Mouse (Mus musculus): ENCODE measurements around the gene Mob2. TPM values are rescaled to one million over a fixed set of nuclear protein-coding genes. Genes with fewer than 3 reads are reported as not detected.

Mob2 gene
- total RNA-seq, 2 experiments from 2014 or later = 26.4 to 31.7 TPM

DNA sequence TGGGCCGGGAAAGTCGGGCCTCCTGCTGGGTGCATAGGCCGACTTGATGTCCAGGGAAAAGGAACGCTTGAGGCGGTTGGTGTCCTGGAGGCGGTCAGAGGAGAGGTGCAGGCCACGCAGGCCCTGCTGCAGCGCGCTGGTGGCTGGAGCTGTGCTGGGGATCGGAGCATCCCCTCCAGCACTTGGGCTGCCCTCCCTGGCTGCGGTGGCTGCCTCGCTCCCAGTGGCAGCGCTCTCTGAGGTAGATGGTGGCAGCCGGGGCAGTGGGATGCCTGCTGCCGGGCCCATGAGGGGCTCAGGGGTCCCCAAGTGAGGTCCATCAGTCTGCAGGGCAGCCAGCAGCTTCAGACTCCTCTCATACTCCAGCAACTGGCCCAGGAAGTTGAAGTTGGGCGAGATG lies 21.7 kb upstream of the Mob2 start:
- DNase-seq (ENCODE audit: low spot score in 2 of 2) = peak in 1 of 2 experiments; percentile 6
- intact Hi-C loops (cut with DNase I) = no loop called here

DNA sequence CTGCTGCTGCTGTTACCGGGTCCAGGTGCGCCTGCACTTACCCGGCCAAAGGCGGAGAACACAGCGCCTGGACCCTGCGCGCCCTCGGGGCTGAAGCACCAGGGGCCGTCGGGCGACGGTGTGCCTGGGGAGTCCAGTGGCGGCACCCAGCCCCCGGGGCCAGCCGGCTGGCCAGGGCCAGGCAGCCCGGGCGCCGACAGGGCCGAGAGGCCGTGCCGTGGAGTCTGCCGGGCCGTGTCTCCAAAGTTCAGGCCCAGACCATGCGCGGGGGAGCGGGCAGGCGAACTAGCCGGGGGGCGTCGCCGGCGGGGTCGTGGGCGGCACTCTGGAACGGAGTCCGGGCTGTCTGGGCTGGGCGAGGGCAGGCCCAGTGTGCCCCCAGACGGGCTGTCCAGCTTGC lies 21.3 kb upstream of the Mob2 start:
- DNase-seq (ENCODE audit: low spot score in 2 of 2) = no peak
- intact Hi-C loops (cut with DNase I) = no loop called here

DNA sequence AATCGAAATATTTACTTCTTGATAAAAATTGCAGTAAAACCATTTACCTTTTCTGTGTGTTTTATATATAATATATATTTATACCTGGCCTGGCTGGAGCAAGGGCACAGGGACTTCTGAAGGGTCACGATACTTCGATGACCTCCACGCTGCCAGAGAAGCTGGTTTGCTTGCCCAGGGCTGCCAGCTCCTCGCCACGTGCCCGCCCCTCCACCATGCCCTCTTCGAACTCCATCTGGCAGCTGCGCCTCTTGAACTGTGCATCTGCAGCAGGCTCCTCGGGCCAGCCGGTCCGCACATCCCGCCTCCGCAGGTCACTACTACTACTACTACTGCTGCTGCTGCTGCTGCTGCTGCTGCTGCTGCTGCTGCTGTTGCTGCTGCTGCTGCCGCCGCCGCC lies 20.9 kb upstream of the Mob2 start:
- peak in 1 of 2 experiments; percentile 4 for DNase-seq (ENCODE audit: low spot score in 2 of 2)
- intact Hi-C loops (cut with DNase I) = no loop called here

DNA sequence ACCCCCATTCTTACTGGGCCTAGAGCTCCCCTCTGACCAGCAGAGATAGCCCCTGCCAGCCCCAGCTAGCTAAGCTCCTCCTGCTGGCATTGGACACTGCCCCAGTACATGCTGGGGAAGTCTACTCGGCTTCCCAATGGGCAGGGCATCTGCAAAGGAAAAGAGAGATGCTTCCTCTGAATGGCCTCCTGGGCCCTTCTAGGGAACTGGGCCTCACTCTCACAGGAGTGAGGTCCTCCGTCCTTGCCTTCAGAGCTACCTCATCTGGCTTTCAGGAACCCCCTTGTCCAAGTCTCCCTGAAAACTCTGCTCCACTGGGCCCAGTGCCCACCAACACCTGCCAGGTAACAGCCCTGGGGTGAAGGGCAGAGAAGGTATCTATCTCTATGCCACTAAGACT lies 20.0 kb upstream of the Mob2 start:
- DNase-seq (ENCODE audit: low spot score in 2 of 2) = no peak
- intact Hi-C loops (cut with DNase I) = no loop called here

DNA sequence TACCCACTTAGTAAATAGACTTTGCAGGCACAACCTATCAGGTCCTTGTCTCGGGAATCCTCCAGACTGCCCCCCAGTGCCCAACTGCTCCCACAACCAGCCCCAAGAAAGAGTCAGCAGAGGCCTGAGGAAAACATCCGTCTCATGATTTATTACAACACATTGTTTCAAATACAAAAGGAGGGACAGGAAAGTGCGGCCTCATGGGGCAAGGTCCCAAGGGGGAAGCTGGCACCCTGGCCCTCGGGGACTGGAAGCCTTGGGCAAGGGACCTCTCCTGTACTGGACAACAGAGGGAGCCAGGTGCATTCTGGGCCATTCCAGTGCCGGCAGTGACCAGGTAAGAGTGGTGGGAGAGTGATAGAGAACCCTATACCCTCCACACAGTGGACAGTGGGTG lies 18.5 kb upstream of the Mob2 start:
- no peak for DNase-seq (ENCODE audit: low spot score in 2 of 2)
- intact Hi-C loops (cut with DNase I) = no loop called here

DNA sequence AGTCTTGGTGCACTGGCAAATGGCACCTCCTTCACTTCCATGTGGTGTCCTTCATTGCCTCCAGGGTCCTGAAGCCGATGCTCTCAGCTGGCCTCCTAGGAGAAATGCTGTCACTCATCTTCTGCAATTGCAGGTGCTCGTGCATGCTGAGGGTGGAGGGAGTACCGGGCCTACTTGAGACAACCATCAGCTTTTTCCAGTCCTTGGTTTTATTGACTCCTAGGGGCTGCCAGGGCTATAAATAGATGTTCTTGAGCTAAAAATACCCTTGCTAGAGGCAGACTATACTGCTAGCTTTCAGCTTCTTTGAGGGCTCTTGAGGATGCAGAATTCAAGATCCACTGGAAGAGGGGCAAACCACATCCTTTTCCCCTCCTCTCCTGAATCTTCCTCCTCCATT lies 16.3 kb upstream of the Mob2 start:
- intact Hi-C loops (cut with DNase I) = no loop called here
- peak in 1 of 2 experiments; percentile 83 for DNase-seq (ENCODE audit: low spot score in 2 of 2)

DNA sequence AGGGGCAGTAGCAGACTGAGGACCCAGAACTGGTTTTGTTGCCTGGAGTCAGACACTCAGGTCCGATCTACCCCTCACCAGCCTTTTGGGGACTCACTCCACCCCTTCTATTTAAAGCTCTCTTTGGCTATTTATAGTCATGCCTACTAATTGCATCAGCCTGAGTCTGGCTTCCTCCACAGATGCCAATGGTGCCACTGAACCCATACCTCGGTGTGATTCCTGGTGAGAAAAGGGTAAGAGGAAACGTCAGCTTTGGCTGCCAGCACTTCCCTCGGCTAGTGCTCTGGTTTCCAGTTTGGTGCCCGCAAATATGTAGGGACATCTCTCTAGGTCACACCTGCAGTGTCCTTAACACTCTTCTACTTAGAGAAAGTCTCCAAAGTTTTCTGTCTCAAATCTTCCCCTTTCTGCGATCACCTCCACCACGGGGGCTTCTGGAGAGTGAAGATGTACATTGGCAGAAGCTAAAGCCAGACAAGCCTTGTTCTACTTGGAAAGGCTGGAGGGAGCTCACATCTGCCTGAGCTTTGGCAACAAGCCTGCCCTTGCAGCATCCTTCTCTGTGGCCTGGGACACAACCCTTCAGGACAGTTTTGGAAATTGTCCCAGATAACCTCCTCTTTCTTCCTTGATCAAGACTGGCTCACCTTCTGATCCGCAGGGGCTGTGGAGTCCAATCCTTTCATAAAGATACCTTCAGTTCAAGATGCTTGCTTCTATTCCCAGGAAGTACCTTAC lies 13.5 kb upstream of the Mob2 start:
- DNase-seq (ENCODE audit: low spot score in 2 of 2) = no peak
- intact Hi-C loops (cut with DNase I) = loop anchor here (2.0 kb wide), 1 partner anchor 22 kb away; no protein-coding TSS in a partner anchor

DNA sequence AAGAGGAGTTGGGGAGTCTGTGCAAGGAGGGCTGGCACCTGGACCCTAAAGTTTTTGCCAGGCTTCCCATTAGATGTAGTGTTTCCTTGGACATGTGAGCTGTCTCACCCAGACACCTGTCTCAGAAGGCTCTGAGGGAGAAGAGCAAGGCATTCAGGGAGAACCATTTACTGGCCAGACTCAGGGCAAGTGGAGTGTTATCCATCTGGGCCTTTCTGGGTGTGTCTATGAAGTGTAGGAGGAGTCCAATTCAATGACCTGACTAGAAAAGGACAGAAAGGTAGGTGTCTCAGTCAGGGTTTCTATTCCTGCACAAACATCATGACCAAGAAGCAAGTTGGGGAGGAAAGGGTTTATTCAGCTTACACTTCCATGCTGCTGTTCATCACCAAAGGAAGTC lies 10.9 kb upstream of the Mob2 start:
- no peak for DNase-seq (ENCODE audit: low spot score in 2 of 2)
- intact Hi-C loops (cut with DNase I) = no loop called here

DNA sequence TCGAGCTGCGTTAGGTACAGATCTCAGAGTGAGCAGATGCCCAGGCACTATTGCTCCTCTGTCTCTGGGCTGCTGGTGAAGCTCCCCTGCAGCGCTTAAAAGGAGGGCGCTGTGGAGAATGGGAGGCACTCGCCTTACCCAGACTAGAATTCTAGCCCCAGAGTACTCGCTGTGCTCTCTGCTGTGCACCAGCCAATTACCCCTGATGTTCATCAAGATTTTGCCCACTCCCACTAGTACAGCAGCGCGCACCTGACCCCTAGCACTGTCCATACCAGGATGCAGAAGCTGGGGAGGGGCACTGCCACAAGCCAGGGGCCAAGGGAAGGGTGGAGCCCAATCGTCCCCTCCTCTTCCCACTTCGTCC lies 10.3 kb upstream of the Mob2 start:
- DNase-seq (ENCODE audit: low spot score in 2 of 2) = no peak
- intact Hi-C loops (cut with DNase I) = no loop called here

DNA sequence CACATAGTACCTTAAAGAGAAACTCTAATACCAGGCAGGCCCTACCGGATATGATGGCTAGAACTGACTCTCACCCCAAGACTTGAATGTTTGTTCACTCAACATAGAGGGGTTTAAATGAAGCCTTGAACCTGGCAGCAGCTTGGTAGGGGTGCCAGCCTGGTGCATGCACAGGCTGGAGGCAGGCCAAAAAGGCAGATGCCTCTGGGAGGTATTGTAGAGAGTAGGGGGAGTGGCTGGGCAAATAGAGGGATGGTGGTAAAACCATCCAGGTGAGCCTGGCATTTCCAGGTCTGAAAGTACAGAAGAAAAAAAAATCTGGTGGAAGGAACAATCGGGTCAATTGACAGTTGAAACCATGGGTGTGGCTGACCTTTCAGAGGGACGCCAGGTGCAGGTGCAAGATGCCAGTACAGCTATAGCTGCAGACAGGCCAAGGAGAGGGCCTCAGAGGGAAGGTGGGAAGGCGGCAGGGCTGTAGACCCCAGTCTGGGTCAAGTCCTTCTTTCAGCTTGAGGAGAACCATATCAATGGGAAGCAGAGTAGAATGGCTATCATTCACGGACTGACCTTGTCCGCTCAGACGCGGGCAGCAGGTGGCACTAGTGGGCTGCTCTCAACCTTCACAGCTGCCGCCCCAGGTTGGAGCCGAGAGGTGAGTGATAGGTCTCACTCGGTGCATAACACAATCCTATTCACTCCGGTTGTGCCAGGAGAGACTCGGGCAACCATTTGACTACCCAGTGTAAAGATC lies 9.8 kb upstream of the Mob2 start:
- intact Hi-C loops (cut with DNase I) = no loop called here

DNA sequence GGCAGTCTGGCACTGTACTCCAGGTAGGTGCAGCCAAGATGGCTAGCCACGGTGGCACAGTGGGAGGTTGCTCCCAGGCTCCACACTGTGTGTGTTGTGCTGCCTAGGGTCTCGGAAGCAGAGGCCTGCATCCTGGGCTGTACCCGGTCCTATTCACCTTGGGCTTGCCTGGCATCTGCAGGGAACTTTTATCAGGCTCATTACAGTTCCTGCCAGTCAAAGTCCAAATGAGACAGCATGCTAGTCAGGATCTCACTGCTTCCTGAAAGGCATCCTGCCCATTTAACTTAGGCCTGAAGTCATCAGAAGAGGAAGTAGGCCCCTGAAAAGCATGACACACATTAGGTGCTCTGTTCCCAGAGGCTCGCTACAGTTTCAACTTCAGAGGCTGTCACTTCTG lies 7.6 kb upstream of the Mob2 start:
- intact Hi-C loops (cut with DNase I) = loop anchor here (10.0 kb wide), 1 partner anchor 216 kb away; no protein-coding TSS in a partner anchor
- DNase-seq (ENCODE audit: low spot score in 2 of 2) = no peak

More for the DNA sequence above, 9.8 kb upstream of the Mob2 start:
- DNase-seq (ENCODE audit: low spot score in 2 of 2) = peak; percentile 50 to 71

DNA sequence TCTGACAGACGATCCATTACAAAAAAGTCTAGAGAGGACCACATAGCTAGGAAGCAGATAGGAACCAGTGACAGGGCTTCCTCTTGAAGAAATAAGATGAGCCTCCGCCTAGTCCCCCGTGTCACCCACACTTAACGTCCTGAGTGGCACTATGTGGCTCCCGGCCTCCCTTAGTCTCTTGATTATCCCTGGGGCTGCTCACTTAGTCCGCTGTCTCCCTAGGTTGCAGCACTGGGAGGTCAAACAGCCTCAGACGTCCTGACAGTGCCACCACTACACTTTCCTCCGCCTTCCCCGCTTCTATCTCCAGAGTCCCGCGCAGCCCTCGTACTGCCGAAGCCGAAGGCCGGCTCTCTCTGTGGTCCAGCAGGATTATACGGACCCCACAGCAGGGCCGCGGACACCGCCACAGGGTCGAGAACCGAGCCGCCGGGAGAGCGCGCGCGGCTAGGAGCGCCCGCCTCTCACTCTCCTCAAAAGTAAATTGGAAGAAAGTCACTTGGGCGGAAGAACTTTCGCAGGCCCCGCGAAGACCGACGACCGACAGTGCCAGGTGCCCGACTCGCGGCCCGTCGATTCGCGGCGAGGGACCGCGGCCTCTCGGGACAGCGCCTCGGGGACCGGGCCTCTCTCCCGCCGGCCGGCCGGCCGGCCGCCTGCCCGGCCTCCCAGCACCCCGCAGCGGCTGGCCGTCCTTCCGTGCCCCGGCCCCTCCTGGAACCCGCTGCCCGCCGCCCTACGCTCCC lies 507 bp downstream of the Mob2 start:
- intact Hi-C loops (cut with DNase I) = loop anchor here (10.0 kb wide), 1 partner anchor 224 kb away; no protein-coding TSS in a partner anchor
- no peak for DNase-seq (ENCODE audit: low spot score in 2 of 2)

DNA sequence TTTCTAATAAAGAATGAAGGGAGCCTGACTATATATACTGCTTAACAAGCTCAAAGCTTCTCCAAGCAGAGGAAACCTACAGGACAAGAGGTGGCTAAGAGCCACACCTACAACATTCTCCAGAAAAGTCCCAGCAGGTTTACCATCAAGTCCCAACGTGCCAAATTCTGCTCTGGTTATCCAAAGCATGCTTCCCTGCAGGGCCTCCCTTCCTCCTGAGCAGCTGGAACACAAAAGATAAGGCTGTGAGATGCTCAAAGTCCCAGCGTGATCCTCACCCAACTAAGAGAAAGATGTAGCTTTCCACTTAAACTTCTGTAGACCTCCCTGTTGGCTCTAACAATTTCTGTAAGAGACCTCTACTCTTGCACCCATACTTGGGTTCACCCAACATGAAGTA lies 1.8 kb downstream of the Mob2 start:
- DNase-seq (ENCODE audit: low spot score in 2 of 2) = no peak
- intact Hi-C loops (cut with DNase I) = loop anchor here (5.0 kb wide), 1 partner anchor 42 kb away; no protein-coding TSS in a partner anchor

DNA sequence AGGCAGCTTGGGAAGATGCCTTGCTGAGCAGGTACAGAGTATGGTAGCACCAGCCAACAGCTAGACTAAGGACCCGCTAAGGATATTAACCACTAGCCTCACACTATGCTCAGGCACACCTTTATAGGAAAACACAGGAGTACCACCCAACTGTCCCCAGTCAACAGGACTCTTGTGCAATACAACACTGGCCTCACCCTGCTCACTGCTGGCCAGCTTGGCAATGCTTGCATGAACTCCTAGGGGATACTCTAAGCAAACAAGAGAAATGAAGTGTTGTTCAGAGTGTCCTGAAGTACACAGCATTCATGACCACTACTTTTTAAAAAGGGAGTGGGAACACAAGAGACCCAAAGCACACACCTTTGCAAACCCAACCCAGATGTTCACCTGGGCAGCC lies 3.7 kb downstream of the Mob2 start:
- intact Hi-C loops (cut with DNase I) = loop anchor here (5.0 kb wide), 1 partner anchor 40 kb away; no protein-coding TSS in a partner anchor

DNA sequence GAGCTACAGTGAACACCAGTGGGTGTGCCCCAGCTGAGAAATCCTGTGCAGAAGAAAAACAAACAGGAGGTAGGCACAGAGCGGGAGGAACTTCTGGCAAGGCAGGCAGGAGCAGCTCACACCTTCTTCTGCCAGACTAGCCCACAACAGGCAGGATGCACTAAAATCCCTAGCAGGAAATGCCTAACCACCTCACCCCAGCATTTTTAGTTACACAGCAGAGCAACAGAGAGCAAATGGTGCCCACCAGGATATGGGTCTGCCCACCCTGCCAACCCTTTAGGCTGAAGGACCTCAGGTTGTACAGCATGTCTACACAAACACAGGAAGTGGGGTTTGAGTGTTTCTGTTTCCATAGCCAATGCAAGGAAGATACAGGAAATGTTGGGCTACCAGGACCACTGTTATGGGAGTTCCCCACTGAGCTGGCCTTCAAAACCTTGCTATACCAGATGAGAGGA lies 4.2 kb downstream of the Mob2 start:
- intact Hi-C loops (cut with DNase I) = loop anchor here (5.0 kb wide), 1 partner anchor 39 kb away; no protein-coding TSS in a partner anchor

More for the DNA sequence above, 3.7 kb downstream of the Mob2 start:
- DNase-seq (ENCODE audit: low spot score in 2 of 2) = no peak

DNA sequence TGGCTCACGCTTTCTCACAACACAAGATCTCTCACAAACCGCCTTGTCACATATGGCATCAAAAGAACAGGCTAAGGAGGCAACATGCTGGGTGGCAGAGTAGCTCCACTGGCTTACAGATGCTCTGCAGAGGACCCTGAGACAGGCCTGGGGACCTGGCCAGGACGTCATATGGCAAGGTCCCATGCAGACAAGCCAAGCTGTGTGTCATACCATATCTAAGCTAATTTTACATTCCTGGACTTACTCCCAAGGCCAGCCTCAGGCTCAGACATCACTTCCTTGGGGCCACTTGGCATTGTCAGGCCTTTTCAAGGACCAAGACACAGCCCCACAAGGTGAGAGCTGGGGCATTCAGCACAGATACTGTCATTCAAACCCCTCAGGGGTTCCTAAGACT lies 5.4 kb downstream of the Mob2 start:
- intact Hi-C loops (cut with DNase I) = loop anchor here (5.0 kb wide), 1 partner anchor 38 kb away; no protein-coding TSS in a partner anchor
- no peak for DNase-seq (ENCODE audit: low spot score in 2 of 2)

More for the DNA sequence above, 4.2 kb downstream of the Mob2 start:
- DNase-seq (ENCODE audit: low spot score in 2 of 2) = no peak

DNA sequence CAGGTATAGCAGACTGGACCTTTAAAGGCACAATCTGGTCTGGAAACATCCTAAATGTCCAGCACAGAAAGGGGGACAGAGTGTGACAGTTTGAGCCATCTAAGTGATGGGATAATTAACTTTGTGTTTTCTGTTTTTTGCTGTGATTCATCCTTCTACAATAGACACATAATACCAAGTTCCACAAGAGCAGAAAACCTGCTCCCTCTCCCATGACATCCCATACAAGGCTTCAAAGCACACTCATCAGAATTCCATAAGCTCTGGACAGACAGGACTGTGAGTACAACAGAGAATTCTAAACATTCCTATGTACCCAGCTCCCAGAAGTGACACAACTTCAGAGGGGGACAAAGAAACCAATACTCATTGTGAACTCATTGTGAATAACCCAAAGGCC lies 10.3 kb downstream of the Mob2 start:
- no peak for DNase-seq (ENCODE audit: low spot score in 2 of 2)
- intact Hi-C loops (cut with DNase I) = no loop called here

DNA sequence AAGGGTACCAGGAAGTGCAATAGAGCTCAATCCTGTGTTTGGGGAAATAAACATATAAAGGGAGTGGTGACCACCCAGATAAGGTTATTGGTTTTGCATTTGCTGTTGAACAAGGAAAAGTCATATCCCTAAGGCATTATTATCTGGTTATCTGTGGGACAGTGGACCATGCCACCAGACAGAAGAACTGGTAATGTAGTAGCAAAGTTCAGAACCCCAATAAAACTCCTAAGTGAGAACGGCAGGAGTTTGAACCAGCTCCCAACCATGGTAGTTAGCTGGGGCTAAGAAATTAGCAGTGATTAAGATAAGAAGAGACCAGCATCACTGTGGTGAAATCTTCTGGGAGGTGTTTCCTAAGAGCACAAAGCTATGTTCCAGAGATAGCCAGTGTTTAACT lies 14.9 kb downstream of the Mob2 start:
- no peak for DNase-seq (ENCODE audit: low spot score in 2 of 2)
- intact Hi-C loops (cut with DNase I) = no loop called here

DNA sequence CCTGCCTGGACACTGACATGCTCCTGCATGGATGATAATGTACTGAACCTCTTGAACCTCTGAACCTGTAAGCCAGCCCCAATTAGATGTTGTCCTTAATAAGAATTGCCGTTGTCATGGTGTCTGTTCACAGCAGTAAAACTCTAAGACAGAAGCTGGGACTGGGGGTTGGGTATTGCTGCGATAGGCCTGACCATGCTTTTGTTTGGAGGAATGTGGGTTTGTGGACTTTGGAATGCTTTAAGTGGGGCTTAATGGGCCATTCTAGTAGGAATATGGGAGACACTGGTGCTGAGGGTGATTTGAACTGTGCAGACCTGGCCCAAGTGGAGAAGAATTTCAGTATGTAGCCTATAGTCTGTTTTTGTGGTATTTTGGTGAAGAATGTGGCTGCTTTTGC lies 15.5 kb downstream of the Mob2 start:
- DNase-seq (ENCODE audit: low spot score in 2 of 2) = no peak
- intact Hi-C loops (cut with DNase I) = no loop called here

DNA sequence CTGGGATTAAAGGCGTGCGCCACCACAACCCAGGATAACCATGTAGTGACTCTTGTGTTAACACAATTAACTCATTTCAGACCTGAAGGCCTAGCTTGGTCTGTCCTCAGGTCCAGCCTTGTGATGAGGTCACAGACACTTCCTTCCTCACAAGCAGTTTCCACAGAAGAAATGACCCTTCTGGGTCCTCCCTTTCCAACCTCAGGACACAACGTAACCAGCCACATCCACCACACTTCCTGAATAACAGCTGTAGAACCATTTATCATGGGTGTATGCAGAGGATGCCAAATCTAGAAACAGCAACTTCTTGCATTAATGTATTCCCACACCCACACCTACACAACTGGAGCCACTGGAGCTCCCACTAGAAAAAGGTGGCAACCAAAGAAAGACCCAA lies 20.1 kb downstream of the Mob2 start:
- DNase-seq (ENCODE audit: low spot score in 2 of 2) = no peak
- intact Hi-C loops (cut with DNase I) = no loop called here

Data from left cerebral cortex, postnatal 14 days (tissue).